In genomic region chr16:35652706-35653105, GRCm38 (mm10) we compare ENCODE assay signal across 21 mouse cellular contexts.
DNase-seq lines count a peak whose midpoint lies in the region; ATAC-seq and TF ChIP-seq lines count a peak whose summit lies in the region.
"Had no signal": no experiment of that assay in that cellular context is flagged by ENCODE, and none has a peak within 500 bp of the region (broad histone marks: within the 10 kb centered on the region; RNA-seq: fewer than 3 reads in every experiment).

No protein-coding gene starts in this region.

- H3K79me2 ChIP-seq in liver, adult 2 months (ENCODE audit: control insufficient read depth, insufficient read depth, low read length) = no peaks in the 10 kb centered on the region

- no peaks in the 10 kb centered on the region for H3K27me3 ChIP-seq in liver, adult 2 months (ENCODE audit: control insufficient read depth, insufficient read depth, low read length)
- peaks cover under 1% of the 10 kb centered on the region for H3K27me3 ChIP-seq in liver, embryonic 11.5 days (replicated peaks; ENCODE audit: control insufficient read depth, insufficient read depth, low read length)
- H3K27me3 ChIP-seq: neural tube, embryonic 15.5 days had no signal

- no peaks in the 10 kb centered on the region for H3K4me1 ChIP-seq in liver, adult 2 months (ENCODE audit: control insufficient read depth, insufficient read depth, low read length)
- H3K4me1 ChIP-seq in liver, embryonic 11.5 days (replicated peaks; ENCODE audit: control insufficient read depth, insufficient read depth, low read length) = no peaks in the 10 kb centered on the region
- H3K4me1 ChIP-seq: forebrain, embryonic 10.5 days; heart, embryonic 12.5 days; kidney, embryonic 15.5 days; liver, embryonic 12.5 days; neural tube, embryonic 15.5 days had no signal

- H3K4me3 ChIP-seq in liver, adult 2 months (ENCODE audit: insufficient read depth, low read depth, low read length) = no peak overlapping the region
- H3K4me3 ChIP-seq in liver, embryonic 11.5 days (ENCODE audit: low read depth, low read length) = no peak overlapping the region
- H3K4me3 ChIP-seq: forebrain, embryonic 10.5 days; heart, embryonic 12.5 days; kidney, embryonic 15.5 days; liver, embryonic 12.5 days; neural tube, embryonic 15.5 days had no signal

- no peak for TF ChIP-seq POLR2A in liver, adult 2 months (IDR thresholded peaks at IDR 0.05; ENCODE audit: extremely low read depth, insufficient read depth, low read length)

- no peaks in the 10 kb centered on the region for H3K9me3 ChIP-seq in liver, embryonic 11.5 days (ENCODE audit: control insufficient read depth, low read length)
- H3K9me3 ChIP-seq: forebrain, embryonic 10.5 days; heart, embryonic 12.5 days; kidney, embryonic 15.5 days; liver, embryonic 12.5 days; neural tube, embryonic 15.5 days had no signal

- WGBS in liver, adult 2 months = 63% methylated on average over 3 of the region's 3 CpGs
- WGBS in liver, embryonic 11.5 days = 84% methylated on average over 3 of the region's 3 CpGs

- H3K4me2 ChIP-seq in liver, embryonic 11.5 days = no peak overlapping the region
- H3K4me2 ChIP-seq: heart, embryonic 12.5 days; kidney, embryonic 15.5 days; liver, embryonic 12.5 days; midbrain, embryonic 11.5 days; neural tube, embryonic 15.5 days had no signal

- no peaks in the 10 kb centered on the region for H3K36me3 ChIP-seq in liver, adult 2 months (ENCODE audit: control insufficient read depth, insufficient read depth, low read length)
- H3K36me3 ChIP-seq in liver, embryonic 11.5 days (ENCODE audit: control insufficient read depth, insufficient read depth, low read length) = no peaks in the 10 kb centered on the region
- H3K36me3 ChIP-seq: heart, embryonic 12.5 days; kidney, embryonic 15.5 days; liver, embryonic 12.5 days; neural tube, embryonic 15.5 days had no signal

- no peak for TF ChIP-seq CTCF in liver, adult 2 months (IDR thresholded peaks at IDR 0.05; ENCODE audit: low read depth, low read length)

- no peak overlapping the region for H3K9ac ChIP-seq in liver, adult 2 months (ENCODE audit: low read depth, low read length)
- no peak overlapping the region for H3K9ac ChIP-seq in liver, embryonic 11.5 days (ENCODE audit: low read depth, low read length)
- H3K9ac ChIP-seq: heart, embryonic 12.5 days; kidney, embryonic 15.5 days; liver, embryonic 12.5 days; neural tube, embryonic 15.5 days had no signal

- peak; percentile 67 for DNase-seq in adrenal gland, adult 2 months
- DNase-seq in adrenal gland, postnatal 4 days (ENCODE audit: low spot score in 2 of 2) = no peak
- DNase-seq in liver, adult 2 months (ENCODE audit: extremely low read depth, low read depth, low spot score) = peak; percentile 79
- DNase-seq in liver, embryonic 11.5 days (ENCODE audit: low spot score) = no peak
- peak; percentile 61 for DNase-seq in cerebellum, adult 8-10 months
- peak; percentile 38 for DNase-seq in skeletal muscle tissue, adult 2 months (ENCODE audit: low read depth, low spot score)
- DNase-seq in layer of hippocampus, postnatal 14 days (ENCODE audit: low spot score in 2 of 2) = no peak
- DNase-seq in left cerebral cortex, adult 11 months (ENCODE audit: low spot score) = no peak
- DNase-seq: kidney, adult 11 months; lung, adult 2 months; lung, postnatal 14 days; right cerebral cortex, adult 18-20 months; thymus, adult 2 months; thymus, postnatal 4 days had no signal

- ATAC-seq in liver, embryonic 11.5 days (replicated peaks; ENCODE audit: low FRiP score) = no peak
- ATAC-seq: liver, embryonic 12.5 days had no signal

- H3K27ac ChIP-seq in liver, adult 2 months (replicated peaks; ENCODE audit: insufficient read depth, low read depth, low read length) = no peak overlapping the region
- no peak overlapping the region for H3K27ac ChIP-seq in liver, embryonic 11.5 days (ENCODE audit: low read depth, low read length)
- H3K27ac ChIP-seq: forebrain, embryonic 10.5 days; kidney, embryonic 15.5 days; liver, embryonic 12.5 days; neural tube, embryonic 15.5 days; stomach, postnatal 0 days had no signal

Comparison
In these comparisons a context has a peak if more than half of its experiments do, and no peak if none do; other contexts are left out.
1. DNase-seq: peak in adrenal gland, adult 2 months (single experiment), liver, adult 2 months (single experiment), cerebellum, adult 8-10 months (single experiment) and skeletal muscle tissue, adult 2 months (single experiment); none in adrenal gland, postnatal 4 days (0 of 2), liver, embryonic 11.5 days (single experiment), layer of hippocampus, postnatal 14 days (0 of 2) and left cerebral cortex, adult 11 months (single experiment).